16 mouse cellular contexts compared by ENCODE assay signal in the genomic region with DNA sequence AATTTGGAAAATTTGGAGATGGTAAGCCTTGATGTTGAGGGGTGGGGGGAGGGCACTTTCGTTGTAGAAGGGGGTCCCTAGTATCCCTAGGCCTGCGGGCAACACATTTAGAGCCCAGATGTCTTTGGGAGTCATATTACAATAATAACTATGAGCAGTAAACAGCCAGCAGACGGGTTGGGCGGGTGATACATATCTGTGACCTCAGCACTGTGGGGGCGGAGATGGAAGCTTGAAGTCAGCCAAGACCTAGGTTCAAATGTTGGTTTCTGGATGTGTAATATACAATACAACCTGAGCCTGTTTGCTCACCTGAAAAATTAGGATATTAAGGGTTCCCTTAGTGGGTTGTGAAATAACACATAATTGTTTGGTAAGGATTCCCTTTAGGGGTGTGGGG. TPM values are rescaled to one million over a fixed set of nuclear protein-coding genes. Genes with fewer than 3 reads are reported as not detected.
DNase-seq lines count a peak whose midpoint lies in the region; ATAC-seq and TF ChIP-seq lines count a peak whose summit lies in the region.
"Had no signal": no experiment of that assay in that cellular context is flagged by ENCODE, and none has a peak within 500 bp of the region (broad histone marks: within the 10 kb centered on the region; RNA-seq: fewer than 3 reads in every experiment).

No protein-coding gene starts in this region.

- 75% methylated on average over 5 of the region's 5 CpGs for WGBS in cerebellum, adult 2 months
- 54% methylated on average over 5 of the region's 5 CpGs for WGBS in limb, embryonic 13.5 days
- 54% methylated on average over 5 of the region's 5 CpGs for WGBS in kidney, embryonic 15.5 days

- no peaks in the 10 kb centered on the region for H3K27me3 ChIP-seq in cerebellum, adult 2 months (ENCODE audit: control insufficient read depth, insufficient read depth, low read length)
- H3K27me3 ChIP-seq in limb, embryonic 13.5 days = peaks cover 61% of the 10 kb centered on the region
- no peaks in the 10 kb centered on the region for H3K27me3 ChIP-seq in myocyte (ENCODE audit: control insufficient read depth, insufficient read depth, insufficient read length)
- H3K27me3 ChIP-seq in kidney, embryonic 15.5 days = peaks cover 47% of the 10 kb centered on the region

- no peak overlapping the region for H3K9ac ChIP-seq in limb, embryonic 13.5 days
- H3K9ac ChIP-seq in kidney, embryonic 15.5 days = no peak overlapping the region

- no peak for ATAC-seq in limb, embryonic 13.5 days (ENCODE audit: low FRiP score, low read depth)
- ATAC-seq in kidney, embryonic 15.5 days (replicated peaks; ENCODE audit: low FRiP score) = no peak
- ATAC-seq: intestine, postnatal 0 days; midbrain, embryonic 16.5 days had no signal

- H3K27ac ChIP-seq in cerebellum, adult 2 months (ENCODE audit: insufficient read depth, low read length) = peak overlapping the region; percentile 6
- H3K27ac ChIP-seq in limb, embryonic 13.5 days = no peak overlapping the region
- H3K27ac ChIP-seq in kidney, embryonic 15.5 days = no peak overlapping the region
- H3K27ac ChIP-seq: heart, adult 2 months had no signal

- peaks cover 8% of the 10 kb centered on the region for H3K36me3 ChIP-seq in limb, embryonic 13.5 days
- H3K36me3 ChIP-seq in myocyte (ENCODE audit: control insufficient read depth, insufficient read depth) = no peaks in the 10 kb centered on the region
- H3K36me3 ChIP-seq in kidney, embryonic 15.5 days = no peaks in the 10 kb centered on the region

- peak overlapping the region; percentile 81; the same call in 1 of the 2 replicates for H3K4me2 ChIP-seq in limb, embryonic 13.5 days (replicated peaks)
- peak overlapping the region; percentile 83 for H3K4me2 ChIP-seq in myocyte (ENCODE audit: low read depth)
- H3K4me2 ChIP-seq in kidney, embryonic 15.5 days = no peak overlapping the region

- no peak overlapping the region for H3ac ChIP-seq in myocyte (ENCODE audit: control insufficient read depth, insufficient read length)

- 0 out of 2 replicates have a peak, but pooled peaks cover 5% of the 10 kb centered on the region for H3K9me3 ChIP-seq in limb, embryonic 13.5 days
- no peaks in the 10 kb centered on the region for H3K9me3 ChIP-seq in kidney, embryonic 15.5 days (replicated peaks)

- H3K4me3 ChIP-seq in cerebellum, adult 2 months (replicated peaks; ENCODE audit: insufficient read depth, low read depth, low read length) = no peak overlapping the region
- H3K4me3 ChIP-seq in limb, embryonic 13.5 days = no peak overlapping the region
- no peak overlapping the region for H3K4me3 ChIP-seq in myocyte
- H3K4me3 ChIP-seq in kidney, embryonic 15.5 days (replicated peaks) = no peak overlapping the region
- H3K4me3 ChIP-seq: heart, adult 2 months had no signal

- no peak for TF ChIP-seq CTCF in cerebellum, adult 2 months (IDR thresholded peaks at IDR 0.05; ENCODE audit: borderline replicate concordance, insufficient read depth, low read depth, low read length)

- no peak for TF ChIP-seq POLR2A in cerebellum, adult 2 months (IDR thresholded peaks at IDR 0.05; ENCODE audit: borderline replicate concordance, insufficient read depth, low read length)
- TF ChIP-seq POLR2A in myocyte (IDR thresholded peaks at IDR 0.05; ENCODE audit: insufficient read length, low read depth) = no peak

- H3K79me2 ChIP-seq in myocyte (ENCODE audit: control insufficient read depth, insufficient read depth) = no peaks in the 10 kb centered on the region

- peaks cover 34% of the 10 kb centered on the region for H3K4me1 ChIP-seq in cerebellum, adult 2 months (ENCODE audit: control insufficient read depth, insufficient read depth, low read length)
- H3K4me1 ChIP-seq in limb, embryonic 13.5 days = peaks cover 22% of the 10 kb centered on the region
- peaks cover 27% of the 10 kb centered on the region for H3K4me1 ChIP-seq in kidney, embryonic 15.5 days

- no peak for DNase-seq in cerebellum, adult 2 months
- DNase-seq in cerebellum, adult 11 months = no peak
- peak; percentile 49 for DNase-seq in urinary bladder, postnatal 14 days (ENCODE audit: low spot score)
- no peak for DNase-seq in urinary bladder, postnatal 36 days (ENCODE audit: low spot score in 2 of 2)
- no peak for DNase-seq in layer of hippocampus, postnatal 14 days (ENCODE audit: low spot score in 2 of 2)
- DNase-seq: B cell, adult 2 months; cerebellum, postnatal 10 days; heart, adult 2 months; kidney, postnatal 36 days; lung, adult 2 months had no signal

TF ChIP-seq in myocyte, 11 proteins besides CTCF, POLR2A, EP300 and RAD21:
- TF ChIP-seq USF1 (IDR thresholded peaks at IDR 0.05; ENCODE audit: low read depth) (no peak), TCF12 (IDR thresholded peaks at IDR 0.05; ENCODE audit: insufficient read depth, poor library complexity, severe bottlenecking) (no peak), MYOD1 (IDR thresholded peaks at IDR 0.05; ENCODE audit: control insufficient read depth in 1 of 3, insufficient read length in 2 of 3, low read depth in 2 of 3) (no peak), POLR2AphosphoS2 (IDR thresholded peaks at IDR 0.05; ENCODE audit: insufficient read length, low read depth) (no peak), REST (IDR thresholded peaks at IDR 0.05; ENCODE audit: insufficient read depth, insufficient read length) (no peak), CEBPB (IDR thresholded peaks at IDR 0.05; ENCODE audit: insufficient read depth, poor library complexity, severe bottlenecking) (no peak), MYOG (IDR thresholded peaks at IDR 0.05; ENCODE audit: control insufficient read depth in 1 of 3, insufficient read depth in 1 of 3, insufficient read length in 2 of 3, low read depth in 2 of 3) (no peak), SRF (IDR thresholded peaks at IDR 0.05; ENCODE audit: control insufficient read depth, insufficient read length, low read depth) (no peak), TCF3 (IDR thresholded peaks at IDR 0.05; ENCODE audit: insufficient read length, low read depth) (no peak), MAX (IDR thresholded peaks at IDR 0.05; ENCODE audit: low read depth) (no peak), E2F4 (IDR thresholded peaks at IDR 0.05; ENCODE audit: insufficient read depth) (no peak)

RNA-seq across cellular contexts. Expression of gene Dnase2a, which starts 1.6 kb away (rescaled TPM):
- polyA plus RNA-seq in cerebellum, adult 2 months (2012; rRNA removed) = 9.1 and 10.5 TPM in 2 replicates
- 16.4 and 18.5 TPM in 2 replicates for polyA plus RNA-seq in limb, embryonic 13.5 days (2015; fragmentation: Nextera tagmentation; extraction: Ambion mirVana)
- polyA plus RNA-seq in myocyte (2012; fragmentation: generic; extraction: Trizol) = 9.2 TPM
- 1 to 10 TPM; 4.0 TPM for total RNA-seq in layer of hippocampus, postnatal 14 days (2021)
- 8.3 and 8.6 TPM in 2 replicates for polyA plus RNA-seq in kidney, embryonic 15.5 days (2015; fragmentation: Nextera tagmentation; extraction: Ambion mirVana)

RNA-seq across cellular contexts. Expression of gene Klf1, which starts 8.2 kb away (rescaled TPM):
- 0.31 and 0.41 TPM in 2 replicates for polyA plus RNA-seq in cerebellum, adult 2 months (2012; rRNA removed)
- polyA plus RNA-seq in limb, embryonic 13.5 days (2015; fragmentation: Nextera tagmentation; extraction: Ambion mirVana) = 2.4 and 4.4 TPM in 2 replicates
- 0.10 TPM for polyA plus RNA-seq in myocyte (2012; fragmentation: generic; extraction: Trizol)
- not detected for total RNA-seq in layer of hippocampus, postnatal 14 days (2021)
- 3.4 and 7.2 TPM in 2 replicates for polyA plus RNA-seq in kidney, embryonic 15.5 days (2015; fragmentation: Nextera tagmentation; extraction: Ambion mirVana)

RNA-seq across cellular contexts. Expression of gene Gcdh, which starts 16.2 kb away (rescaled TPM):
- 88.2 and 95.2 TPM in 2 replicates for polyA plus RNA-seq in cerebellum, adult 2 months (2012; rRNA removed)
- polyA plus RNA-seq in limb, embryonic 13.5 days (2015; fragmentation: Nextera tagmentation; extraction: Ambion mirVana) = 41.7 and 42.1 TPM in 2 replicates
- polyA plus RNA-seq in myocyte (2012; fragmentation: generic; extraction: Trizol) = 20.9 TPM
- total RNA-seq in layer of hippocampus, postnatal 14 days (2021) = 10 to 100 TPM; 35.0 to 35.6 TPM
- 49.8 and 51.2 TPM in 2 replicates for polyA plus RNA-seq in kidney, embryonic 15.5 days (2015; fragmentation: Nextera tagmentation; extraction: Ambion mirVana)

RNA-seq across cellular contexts. Expression of gene Mast1, which starts 27.2 kb away (rescaled TPM):
- polyA plus RNA-seq in cerebellum, adult 2 months (2012; rRNA removed) = 115 and 129 TPM in 2 replicates
- polyA plus RNA-seq in limb, embryonic 13.5 days (2015; fragmentation: Nextera tagmentation; extraction: Ambion mirVana) = 0.32 and 0.55 TPM in 2 replicates
- not detected for polyA plus RNA-seq in myocyte (2012; fragmentation: generic; extraction: Trizol)
- 100 to 1,000 TPM; 127 to 140 TPM for total RNA-seq in layer of hippocampus, postnatal 14 days (2021)
- polyA plus RNA-seq in kidney, embryonic 15.5 days (2015; fragmentation: Nextera tagmentation; extraction: Ambion mirVana) = 0.40 and 0.48 TPM in 2 replicates

RNA-seq across cellular contexts. Expression of gene Rtbdn, which starts 36.8 kb away (rescaled TPM):
- polyA plus RNA-seq in cerebellum, adult 2 months (2012; rRNA removed) = 6.8 and 7.9 TPM in 2 replicates
- polyA plus RNA-seq in limb, embryonic 13.5 days (2015; fragmentation: Nextera tagmentation; extraction: Ambion mirVana) = 0.20 and 0.47 TPM in 2 replicates
- polyA plus RNA-seq in myocyte (2012; fragmentation: generic; extraction: Trizol) = not detected
- 1 to 10 TPM; 1.5 to 1.8 TPM for total RNA-seq in layer of hippocampus, postnatal 14 days (2021)
- polyA plus RNA-seq in kidney, embryonic 15.5 days (2015; fragmentation: Nextera tagmentation; extraction: Ambion mirVana) = 0.45 and 0.49 TPM in 2 replicates
- total RNA-seq: heart, adult 2 months had no signal
- polyA plus RNA-seq: embryonic facial prominence, embryonic 11.5 days; heart, adult 2 months; lung, adult 2 months had no signal
